Mouse (Mus musculus): Measurements from ENCODE around the gene Tnf. TPM values are rescaled to one million over a fixed set of nuclear protein-coding genes. Genes with fewer than 3 reads are reported as not detected.

The Tnf gene
- polyA plus RNA-seq, 1 experiment from 2014 or later: 0.32 TPM

DNA sequence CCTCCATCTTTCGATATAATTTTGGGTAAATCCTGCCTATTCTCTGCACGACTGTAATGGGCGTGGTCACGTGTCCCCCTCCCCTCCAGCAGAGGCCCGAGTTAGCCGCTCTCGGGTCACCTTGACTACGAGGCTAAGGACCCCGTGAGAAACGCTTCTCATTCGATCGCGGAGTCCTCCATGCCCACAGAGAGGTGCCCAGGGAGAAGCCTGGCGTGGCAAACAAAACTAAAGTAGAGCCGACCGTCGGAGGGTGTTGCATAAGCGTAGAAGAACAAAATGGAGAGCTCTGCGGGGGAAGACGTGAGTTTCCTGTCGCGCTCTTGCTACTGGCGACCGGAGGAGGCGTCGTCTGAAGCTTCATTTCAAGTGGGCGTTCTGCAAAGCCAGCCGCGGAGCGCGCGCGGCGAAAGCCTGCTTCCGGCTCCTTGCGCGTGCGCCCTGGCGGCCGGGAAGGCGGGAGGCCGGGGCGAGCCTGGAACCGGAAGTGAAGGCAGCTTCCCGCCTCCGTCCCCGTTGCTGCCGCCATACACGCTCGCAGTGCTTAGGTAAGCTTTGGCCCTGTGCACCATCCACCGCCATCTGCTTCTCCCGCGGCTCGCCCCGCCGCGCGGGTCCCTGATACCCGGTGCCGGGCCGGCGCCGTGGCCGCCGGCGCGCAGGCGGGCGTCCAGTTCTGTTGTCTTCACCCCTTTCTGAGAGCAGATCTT, 39.7 kb upstream of the Tnf start, which contains the start of gene Ddx39b:
Gene Ddx39b (plus strand): TSS at position 442 of the 710 bp plus-strand sequence.
- WGBS: under 1% methylated on average over 65 of the region's 69 CpGs
- Histone ChIP-seq H3K4me1 (replicated peaks; ENCODE audit: control insufficient read depth, insufficient read depth) (peaks cover 7% of the 10 kb centered on the region), H3K4me3 (ENCODE audit: low read depth, low read length) (peak within 1 kb of the TSS; percentile 82), H3K27ac (replicated peaks) (peak within 1 kb of the TSS; percentile 100), H3K9me3 (ENCODE audit: control insufficient read depth, low read length) (no peaks in the 10 kb centered on the region), H3K36me3 (ENCODE audit: control insufficient read depth, insufficient read depth, low read length) (peaks cover 15% of the 10 kb centered on the region), H3K27me3 (ENCODE audit: control insufficient read depth, insufficient read depth, low read length) (no peaks in the 10 kb centered on the region), H3K9ac (ENCODE audit: low read length) (peak within 1 kb of the TSS; percentile 98), H3K4me2 (replicated peaks; ENCODE audit: low read depth) (peak within 1 kb of the TSS; percentile 83)
- peak; percentile 86 for ATAC-seq (ENCODE audit: low FRiP score, low TSS enrichment)
- TF ChIP-seq CTCF (IDR thresholded peaks at IDR 0.05; ENCODE audit: low read depth) (peak; percentile 44), EP300 (optimal IDR thresholded peaks at IDR 0.05) (peak; percentile 94)
- DNase-seq (ENCODE audit: low spot score): peak; percentile 96

DNA sequence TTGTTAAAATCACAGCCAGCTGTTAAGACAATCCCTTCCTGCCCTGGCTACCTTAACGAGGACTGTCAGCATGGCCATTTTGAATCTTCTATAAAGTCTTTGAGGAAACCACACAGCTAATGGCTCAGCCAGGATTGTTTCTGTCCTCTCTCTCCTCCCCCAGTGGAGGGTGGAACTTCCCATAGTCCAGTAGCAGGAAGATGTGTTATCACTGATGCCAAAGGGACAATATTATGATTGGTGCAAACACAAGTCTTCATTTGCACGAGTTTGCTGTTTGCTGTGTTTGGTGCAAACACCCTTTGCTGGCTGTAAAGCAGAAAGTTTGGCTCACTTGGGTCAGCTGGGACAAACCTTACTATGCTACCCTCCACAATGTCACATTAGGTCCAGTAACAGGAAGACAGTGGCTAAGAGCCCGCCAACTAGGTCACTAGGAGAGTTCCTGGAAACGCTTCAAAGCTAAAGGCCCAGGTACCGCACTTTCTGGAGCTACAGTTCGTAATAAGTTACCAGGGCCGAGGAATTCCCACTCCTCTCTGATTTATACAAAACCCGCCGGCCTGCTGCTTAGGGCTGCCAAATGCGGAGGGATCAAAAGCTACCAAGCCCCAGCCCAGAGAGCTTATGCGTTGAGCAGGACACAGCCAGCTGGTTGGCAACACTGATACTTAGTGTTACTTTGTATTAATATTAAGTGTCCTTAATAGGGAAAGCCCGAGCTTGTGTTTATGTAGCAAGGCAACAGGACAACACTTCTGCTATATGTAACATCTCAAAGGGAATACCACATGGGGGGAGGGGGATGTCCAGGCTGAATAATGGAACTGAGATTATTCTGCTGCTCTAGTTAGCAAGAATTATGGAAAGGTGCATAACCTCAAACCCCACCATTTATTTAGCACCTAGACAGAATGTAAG, 38.8 kb upstream of the Tnf start:
- peak overlapping the region; percentile 83 for H3K4me2 ChIP-seq (replicated peaks; ENCODE audit: low read depth)
- peak overlapping the region; percentile 98 for H3K9ac ChIP-seq (ENCODE audit: low read length)
- ATAC-seq (ENCODE audit: low FRiP score, low TSS enrichment): no peak
- H3K4me3 ChIP-seq (ENCODE audit: low read depth, low read length): peak overlapping the region; percentile 82
- peak overlapping the region; percentile 100 for H3K27ac ChIP-seq (replicated peaks)
- no peak for TF ChIP-seq CTCF (IDR thresholded peaks at IDR 0.05; ENCODE audit: low read depth)
- peak; percentile 70 for TF ChIP-seq EP300 (optimal IDR thresholded peaks at IDR 0.05)
- 24% methylated on average over 12 of the region's 12 CpGs for WGBS
- H3K36me3 ChIP-seq (ENCODE audit: control insufficient read depth, insufficient read depth, low read length): peaks cover 9% of the 10 kb centered on the region
- no peaks in the 10 kb centered on the region for H3K27me3 ChIP-seq (ENCODE audit: control insufficient read depth, insufficient read depth, low read length)
- no peaks in the 10 kb centered on the region for H3K9me3 ChIP-seq (ENCODE audit: control insufficient read depth, low read length)
- DNase-seq (ENCODE audit: low spot score): peak; percentile 53
- H3K4me1 ChIP-seq (replicated peaks; ENCODE audit: control insufficient read depth, insufficient read depth): peaks cover 7% of the 10 kb centered on the region

DNA sequence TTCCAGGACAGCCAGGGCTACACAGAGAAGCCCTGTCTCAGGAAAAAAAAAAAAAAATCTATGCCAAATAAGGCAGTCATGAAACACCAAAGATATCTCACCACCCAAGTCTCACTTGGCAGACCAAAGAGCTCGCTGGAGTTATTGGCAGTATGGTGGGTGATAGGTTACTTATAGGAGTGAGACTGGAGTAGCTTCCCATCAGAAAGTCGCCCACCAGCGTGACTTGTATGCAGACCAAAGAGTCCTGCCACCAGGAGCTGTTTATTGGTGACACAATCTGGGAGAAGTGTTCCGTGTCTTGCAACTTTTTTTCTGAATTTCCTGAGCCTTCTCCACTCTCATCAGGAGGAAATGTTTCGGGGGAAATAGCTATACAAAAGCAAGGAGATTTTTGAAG, 37.9 kb upstream of the Tnf start:
- no peak overlapping the region for H3K4me3 ChIP-seq (ENCODE audit: low read depth, low read length)
- DNase-seq (ENCODE audit: low spot score) (no peak), ATAC-seq (ENCODE audit: low FRiP score, low TSS enrichment) (no peak)
- no peak for TF ChIP-seq EP300 (optimal IDR thresholded peaks at IDR 0.05)
- no peak for TF ChIP-seq CTCF (IDR thresholded peaks at IDR 0.05; ENCODE audit: low read depth)
- no peaks in the 10 kb centered on the region for H3K27me3 ChIP-seq (ENCODE audit: control insufficient read depth, insufficient read depth, low read length)
- peaks cover 9% of the 10 kb centered on the region for H3K4me1 ChIP-seq (replicated peaks; ENCODE audit: control insufficient read depth, insufficient read depth)
- H3K27ac ChIP-seq (replicated peaks): peak overlapping the region; percentile 100
- 80% methylated on average over 5 of the region's 5 CpGs for WGBS
- H3K9ac ChIP-seq (ENCODE audit: low read length): no peak overlapping the region
- no peaks in the 10 kb centered on the region for H3K9me3 ChIP-seq (ENCODE audit: control insufficient read depth, low read length)
- H3K36me3 ChIP-seq (ENCODE audit: control insufficient read depth, insufficient read depth, low read length): peaks cover 8% of the 10 kb centered on the region
- H3K4me2 ChIP-seq (replicated peaks; ENCODE audit: low read depth): no peak overlapping the region

DNA sequence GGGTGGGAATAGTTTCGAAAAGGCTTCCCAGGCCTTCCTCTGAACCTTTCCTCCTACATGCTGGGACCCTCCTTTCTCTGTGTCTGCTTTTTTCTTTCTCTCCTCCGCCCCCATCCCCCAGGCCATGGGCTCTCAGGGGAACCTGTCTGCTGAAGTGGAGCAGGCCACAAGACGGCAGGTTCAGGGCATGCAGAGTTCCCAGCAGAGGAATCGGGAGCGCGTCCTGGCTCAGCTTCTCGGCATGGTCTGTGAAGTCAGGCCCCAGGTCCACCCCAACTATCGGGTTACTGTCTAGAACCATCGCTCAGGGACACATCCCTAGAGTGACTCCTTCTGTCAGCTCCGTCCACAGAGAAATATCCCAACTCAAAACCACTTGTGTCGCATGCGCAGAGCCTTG, 35.7 kb upstream of the Tnf start:
- Histone ChIP-seq H3K4me1 (replicated peaks; ENCODE audit: control insufficient read depth, insufficient read depth) (peaks cover 6% of the 10 kb centered on the region), H3K36me3 (ENCODE audit: control insufficient read depth, insufficient read depth, low read length) (no peaks in the 10 kb centered on the region), H3K27me3 (ENCODE audit: control insufficient read depth, insufficient read depth, low read length) (no peaks in the 10 kb centered on the region), H3K9ac (ENCODE audit: low read length) (no peak overlapping the region), H3K9me3 (ENCODE audit: control insufficient read depth, low read length) (no peaks in the 10 kb centered on the region), H3K4me2 (replicated peaks; ENCODE audit: low read depth) (no peak overlapping the region), H3K27ac (replicated peaks) (no peak overlapping the region), H3K4me3 (ENCODE audit: low read depth, low read length) (no peak overlapping the region)
- DNase-seq (ENCODE audit: low spot score) (no peak), ATAC-seq (ENCODE audit: low FRiP score, low TSS enrichment) (no peak)
- 90% methylated on average over 12 of the region's 12 CpGs for WGBS
- TF ChIP-seq EP300 (optimal IDR thresholded peaks at IDR 0.05): no peak
- no peak for TF ChIP-seq CTCF (IDR thresholded peaks at IDR 0.05; ENCODE audit: low read depth)

DNA sequence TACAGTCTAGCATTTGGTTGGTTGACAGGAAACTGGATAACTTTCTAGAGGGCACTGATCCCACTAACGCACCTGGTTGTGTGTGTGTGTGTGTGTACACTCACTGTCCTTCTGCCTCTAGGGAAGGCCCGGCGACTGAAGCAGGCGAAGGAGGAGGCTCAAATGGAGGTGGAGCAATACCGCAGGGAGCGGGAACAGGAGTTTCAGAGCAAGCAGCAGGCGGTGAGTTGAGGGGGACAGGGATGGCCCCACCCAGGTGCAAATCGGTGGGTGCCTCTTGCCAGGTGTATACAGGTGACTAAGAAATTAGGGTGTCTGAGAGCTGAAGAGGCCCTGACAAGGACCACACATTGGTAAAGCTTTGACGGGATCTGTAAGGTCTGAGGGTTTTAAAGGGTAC, 35.2 kb upstream of the Tnf start:
- no peak for DNase-seq (ENCODE audit: low spot score)
- H3K4me2 ChIP-seq (replicated peaks; ENCODE audit: low read depth): no peak overlapping the region
- H3K4me3 ChIP-seq (ENCODE audit: low read depth, low read length): no peak overlapping the region
- H3K4me1 ChIP-seq (replicated peaks; ENCODE audit: control insufficient read depth, insufficient read depth): peaks cover 6% of the 10 kb centered on the region
- H3K27ac ChIP-seq (replicated peaks): no peak overlapping the region
- no peaks in the 10 kb centered on the region for H3K36me3 ChIP-seq (ENCODE audit: control insufficient read depth, insufficient read depth, low read length)
- no peak overlapping the region for H3K9ac ChIP-seq (ENCODE audit: low read length)
- no peaks in the 10 kb centered on the region for H3K27me3 ChIP-seq (ENCODE audit: control insufficient read depth, insufficient read depth, low read length)
- WGBS: 74% methylated on average over 9 of the region's 9 CpGs
- no peak for TF ChIP-seq CTCF (IDR thresholded peaks at IDR 0.05; ENCODE audit: low read depth)
- TF ChIP-seq EP300 (optimal IDR thresholded peaks at IDR 0.05): no peak
- no peak for ATAC-seq (ENCODE audit: low FRiP score, low TSS enrichment)
- no peaks in the 10 kb centered on the region for H3K9me3 ChIP-seq (ENCODE audit: control insufficient read depth, low read length)
